Mouse (Mus musculus): ENCODE data around the gene Etfbkmt.

GRCm38 (mm10) chr6:149148436-149149229 lies 9.0 kb downstream of the Etfbkmt start:
- no peak for TF ChIP-seq POLR2A (IDR thresholded peaks at IDR 0.05; ENCODE audit: control insufficient read depth, extremely low read depth, insufficient read depth, low read length, poor library complexity)
- no peak for TF ChIP-seq CTCF (IDR thresholded peaks at IDR 0.05; ENCODE audit: borderline replicate concordance, control insufficient read depth, extremely low read depth, insufficient read depth, low read length, poor library complexity)

Measured in thymus, adult 2 months (tissue).